Mouse (Mus musculus): ENCODE results near the gene Ogfod1. TPM values are rescaled to one million over a fixed set of nuclear protein-coding genes. Genes with fewer than 3 reads are reported as not detected.

Gene Ogfod1
- polyA plus RNA-seq, 1 experiment from 2014 or later: 19.2 TPM

GRCm38 (mm10) chr8:94047845-94048244 lies 10.8 kb downstream of the Ogfod1 start:
- Histone ChIP-seq H3K9me3 (replicated peaks; ENCODE audit: control insufficient read depth, low read length) (no peaks in the 10 kb centered on the region), H3K9ac (replicated peaks; ENCODE audit: low read length) (no peak overlapping the region), H3K27ac (replicated peaks; ENCODE audit: low read depth, low read length) (no peak overlapping the region), H3K27me3 (ENCODE audit: control insufficient read depth, insufficient read depth, low read length) (no peaks in the 10 kb centered on the region), H3K4me2 (ENCODE audit: low read depth, low read length) (no peak overlapping the region), H3K4me1 (ENCODE audit: control insufficient read depth, insufficient read depth, low read length) (no peaks in the 10 kb centered on the region), H3K4me3 (ENCODE audit: low read depth, low read length) (no peak overlapping the region), H3K36me3 (replicated peaks; ENCODE audit: control insufficient read depth, insufficient read depth, low read depth, low read length) (no peaks in the 10 kb centered on the region)
- DNase-seq (ENCODE audit: low spot score): no peak
- 84% methylated on average over 2 of the region's 2 CpGs for WGBS
- no peak for ATAC-seq (replicated peaks; ENCODE audit: insufficient number of reproducible peaks, low FRiP score, low TSS enrichment, low read depth)

GRCm38 (mm10) chr8:94052696-94053095 lies 15.7 kb downstream of the Ogfod1 start:
- WGBS: 84% methylated on average over 12 of the region's 12 CpGs
- ATAC-seq (replicated peaks; ENCODE audit: insufficient number of reproducible peaks, low FRiP score, low TSS enrichment, low read depth): no peak
- no peaks in the 10 kb centered on the region for H3K27me3 ChIP-seq (ENCODE audit: control insufficient read depth, insufficient read depth, low read length)
- no peak overlapping the region for H3K27ac ChIP-seq (replicated peaks; ENCODE audit: low read depth, low read length)
- DNase-seq (ENCODE audit: low spot score): no peak
- no peak overlapping the region for H3K9ac ChIP-seq (replicated peaks; ENCODE audit: low read length)
- H3K36me3 ChIP-seq (replicated peaks; ENCODE audit: control insufficient read depth, insufficient read depth, low read depth, low read length): no peaks in the 10 kb centered on the region
- H3K9me3 ChIP-seq (replicated peaks; ENCODE audit: control insufficient read depth, low read length): no peaks in the 10 kb centered on the region
- H3K4me1 ChIP-seq (ENCODE audit: control insufficient read depth, insufficient read depth, low read length): no peaks in the 10 kb centered on the region
- no peak overlapping the region for H3K4me2 ChIP-seq (ENCODE audit: low read depth, low read length)
- H3K4me3 ChIP-seq (ENCODE audit: low read depth, low read length): no peak overlapping the region

- DNase-seq (ENCODE audit: low spot score) (peak; percentile 70), ATAC-seq (replicated peaks; ENCODE audit: insufficient number of reproducible peaks, low FRiP score, low TSS enrichment, low read depth) (no peak)
- no peaks in the 10 kb centered on the region; the same call in 1 of the 2 replicates for H3K36me3 ChIP-seq (replicated peaks; ENCODE audit: control insufficient read depth, insufficient read depth, low read depth, low read length)
- no peaks in the 10 kb centered on the region for H3K4me1 ChIP-seq (ENCODE audit: control insufficient read depth, insufficient read depth, low read length)
- no peaks in the 10 kb centered on the region for H3K9me3 ChIP-seq (replicated peaks; ENCODE audit: control insufficient read depth, low read length)
- 61% methylated on average over 6 of the region's 6 CpGs for WGBS
- no peak overlapping the region for H3K4me3 ChIP-seq (ENCODE audit: low read depth, low read length)
- H3K27me3 ChIP-seq (ENCODE audit: control insufficient read depth, insufficient read depth, low read length): no peaks in the 10 kb centered on the region
- no peak overlapping the region for H3K9ac ChIP-seq (replicated peaks; ENCODE audit: low read length)
- H3K27ac ChIP-seq (replicated peaks; ENCODE audit: low read depth, low read length): no peak overlapping the region
- no peak overlapping the region for H3K4me2 ChIP-seq (ENCODE audit: low read depth, low read length)
Observed at GRCm38 (mm10) chr8:94057157-94057854, 20.3 kb downstream of the Ogfod1 start.

- no peak overlapping the region for H3K4me3 ChIP-seq (ENCODE audit: low read depth, low read length)
- 77% methylated on average over 11 of the region's 11 CpGs for WGBS
- H3K27ac ChIP-seq (replicated peaks; ENCODE audit: low read depth, low read length): no peak overlapping the region
- H3K4me2 ChIP-seq (ENCODE audit: low read depth, low read length): no peak overlapping the region
- H3K36me3 ChIP-seq (replicated peaks; ENCODE audit: control insufficient read depth, insufficient read depth, low read depth, low read length): no peaks in the 10 kb centered on the region; the same call in 1 of the 2 replicates
- H3K4me1 ChIP-seq (ENCODE audit: control insufficient read depth, insufficient read depth, low read length): no peaks in the 10 kb centered on the region
- no peak overlapping the region for H3K9ac ChIP-seq (replicated peaks; ENCODE audit: low read length)
- no peaks in the 10 kb centered on the region for H3K9me3 ChIP-seq (replicated peaks; ENCODE audit: control insufficient read depth, low read length)
- no peaks in the 10 kb centered on the region for H3K27me3 ChIP-seq (ENCODE audit: control insufficient read depth, insufficient read depth, low read length)
- peak; percentile 10 for DNase-seq (ENCODE audit: low spot score)
- ATAC-seq (replicated peaks; ENCODE audit: insufficient number of reproducible peaks, low FRiP score, low TSS enrichment, low read depth): peak; percentile 86
Observed at GRCm38 (mm10) chr8:94066121-94066863, 29.3 kb downstream of the Ogfod1 start.

- Histone ChIP-seq H3K4me3 (ENCODE audit: low read depth, low read length) (no peak overlapping the region), H3K9ac (replicated peaks; ENCODE audit: low read length) (no peak overlapping the region), H3K27me3 (ENCODE audit: control insufficient read depth, insufficient read depth, low read length) (no peaks in the 10 kb centered on the region), H3K4me1 (ENCODE audit: control insufficient read depth, insufficient read depth, low read length) (no peaks in the 10 kb centered on the region), H3K9me3 (replicated peaks; ENCODE audit: control insufficient read depth, low read length) (no peaks in the 10 kb centered on the region), H3K36me3 (replicated peaks; ENCODE audit: control insufficient read depth, insufficient read depth, low read depth, low read length) (no peaks in the 10 kb centered on the region; the same call in 1 of the 2 replicates), H3K27ac (replicated peaks; ENCODE audit: low read depth, low read length) (no peak overlapping the region), H3K4me2 (ENCODE audit: low read depth, low read length) (no peak overlapping the region)
- WGBS: 95% methylated on average over 7 of the region's 7 CpGs
- DNase-seq (ENCODE audit: low spot score) (no peak), ATAC-seq (replicated peaks; ENCODE audit: insufficient number of reproducible peaks, low FRiP score, low TSS enrichment, low read depth) (no peak)
Observed at GRCm38 (mm10) chr8:94068793-94069192, 31.8 kb downstream of the Ogfod1 start.

GRCm38 (mm10) chr8:94076461-94077192 lies 39.6 kb downstream of the Ogfod1 start:
- Histone ChIP-seq H3K9me3 (replicated peaks; ENCODE audit: control insufficient read depth, low read length) (no peaks in the 10 kb centered on the region), H3K4me1 (ENCODE audit: control insufficient read depth, insufficient read depth, low read length) (no peaks in the 10 kb centered on the region), H3K9ac (replicated peaks; ENCODE audit: low read length) (no peak overlapping the region), H3K4me2 (ENCODE audit: low read depth, low read length) (no peak overlapping the region), H3K36me3 (replicated peaks; ENCODE audit: control insufficient read depth, insufficient read depth, low read depth, low read length) (no peaks in the 10 kb centered on the region), H3K4me3 (ENCODE audit: low read depth, low read length) (no peak overlapping the region), H3K27me3 (ENCODE audit: control insufficient read depth, insufficient read depth, low read length) (no peaks in the 10 kb centered on the region), H3K27ac (replicated peaks; ENCODE audit: low read depth, low read length) (no peak overlapping the region)
- no peak for DNase-seq (ENCODE audit: low spot score)
- ATAC-seq (replicated peaks; ENCODE audit: insufficient number of reproducible peaks, low FRiP score, low TSS enrichment, low read depth): no peak
- 87% methylated on average over 12 of the region's 12 CpGs for WGBS

GRCm38 (mm10) chr8:94087964-94088363 lies 51.0 kb downstream of the Ogfod1 start:
- no peaks in the 10 kb centered on the region for H3K9me3 ChIP-seq (replicated peaks; ENCODE audit: control insufficient read depth, low read length)
- no peaks in the 10 kb centered on the region for H3K36me3 ChIP-seq (replicated peaks; ENCODE audit: control insufficient read depth, insufficient read depth, low read depth, low read length)
- H3K4me2 ChIP-seq (ENCODE audit: low read depth, low read length): no peak overlapping the region
- DNase-seq (ENCODE audit: low spot score) (no peak), ATAC-seq (replicated peaks; ENCODE audit: insufficient number of reproducible peaks, low FRiP score, low TSS enrichment, low read depth) (no peak)
- H3K9ac ChIP-seq (replicated peaks; ENCODE audit: low read length): no peak overlapping the region
- no peaks in the 10 kb centered on the region for H3K27me3 ChIP-seq (ENCODE audit: control insufficient read depth, insufficient read depth, low read length)
- H3K27ac ChIP-seq (replicated peaks; ENCODE audit: low read depth, low read length): no peak overlapping the region
- WGBS: 80% methylated on average over 9 of the region's 9 CpGs
- no peaks in the 10 kb centered on the region for H3K4me1 ChIP-seq (ENCODE audit: control insufficient read depth, insufficient read depth, low read length)
- no peak overlapping the region for H3K4me3 ChIP-seq (ENCODE audit: low read depth, low read length)

GRCm38 (mm10) chr8:94089715-94090114 lies 52.7 kb downstream of the Ogfod1 start:
- Histone ChIP-seq H3K27ac (replicated peaks; ENCODE audit: low read depth, low read length) (no peak overlapping the region), H3K36me3 (replicated peaks; ENCODE audit: control insufficient read depth, insufficient read depth, low read depth, low read length) (no peaks in the 10 kb centered on the region), H3K27me3 (ENCODE audit: control insufficient read depth, insufficient read depth, low read length) (no peaks in the 10 kb centered on the region), H3K9ac (replicated peaks; ENCODE audit: low read length) (no peak overlapping the region), H3K4me3 (ENCODE audit: low read depth, low read length) (no peak overlapping the region), H3K9me3 (replicated peaks; ENCODE audit: control insufficient read depth, low read length) (no peaks in the 10 kb centered on the region), H3K4me2 (ENCODE audit: low read depth, low read length) (no peak overlapping the region), H3K4me1 (ENCODE audit: control insufficient read depth, insufficient read depth, low read length) (no peaks in the 10 kb centered on the region)
- DNase-seq (ENCODE audit: low spot score) (no peak), ATAC-seq (replicated peaks; ENCODE audit: insufficient number of reproducible peaks, low FRiP score, low TSS enrichment, low read depth) (no peak)
- WGBS: 66% methylated on average over 6 of the region's 6 CpGs

All from embryonic facial prominence, embryonic 11.5 days (tissue).